9 mouse cellular contexts compared by ENCODE assay signal in the genomic region with DNA sequence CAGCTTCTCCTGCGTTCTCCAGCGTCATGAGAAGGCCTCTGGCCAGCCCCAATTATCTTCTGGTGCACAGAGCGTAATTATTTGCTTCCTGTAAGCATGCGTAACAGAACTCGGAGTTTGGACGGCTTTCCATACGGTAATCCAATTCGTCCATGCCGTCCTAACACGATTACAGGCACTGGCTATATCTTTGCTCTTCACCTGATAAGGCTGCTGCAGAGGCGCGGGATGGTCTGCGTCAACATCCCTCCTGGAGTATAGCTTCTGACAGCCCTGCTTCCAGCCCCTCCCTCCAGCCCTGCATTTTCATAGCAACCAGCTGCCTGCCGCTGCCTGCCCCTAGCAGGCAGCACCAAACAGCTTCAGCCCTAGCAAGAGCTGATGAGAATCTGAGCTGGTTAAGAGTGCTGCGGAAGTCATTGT. TPM values are rescaled to one million over a fixed set of nuclear protein-coding genes. Genes with fewer than 3 reads are reported as not detected.
DNase-seq lines count a peak whose midpoint lies in the region; ATAC-seq and TF ChIP-seq lines count a peak whose summit lies in the region.
"Had no signal": no experiment of that assay in that cellular context is flagged by ENCODE, and none has a peak within 500 bp of the region (broad histone marks: within the 10 kb centered on the region; RNA-seq: fewer than 3 reads in every experiment).

No protein-coding gene starts in this region.

- no peak overlapping the region for H3K27ac ChIP-seq in forebrain, embryonic 16.5 days (ENCODE audit: low read length)
- peak overlapping the region; percentile 69 for H3K27ac ChIP-seq in hindbrain, postnatal 0 days
- H3K27ac ChIP-seq in neural tube, embryonic 12.5 days, result peak overlapping the region; percentile 43; the same call in 1 of the 2 replicates

- peak; percentile 97 for DNase-seq in heart, adult 11 months
- DNase-seq in heart, adult 8-10 months (ENCODE audit: low spot score), result no peak
- DNase-seq in hindbrain, postnatal 0 days (ENCODE audit: low spot score), result no peak
- no peak for DNase-seq in thymus, postnatal 25 days
- no peak for DNase-seq in gastrocnemius, postnatal 14 days
- no peak for DNase-seq in cerebellum, postnatal 25 days
- DNase-seq: lung, postnatal 4 days had no signal

- no peak overlapping the region for H3K9ac ChIP-seq in forebrain, embryonic 16.5 days (replicated peaks; ENCODE audit: low read depth, low read length)
- H3K9ac ChIP-seq in hindbrain, postnatal 0 days (replicated peaks; ENCODE audit: low read length), result peak overlapping the region; percentile 29
- no peak overlapping the region for H3K9ac ChIP-seq in neural tube, embryonic 12.5 days

- 30% methylated on average over 15 of the region's 15 CpGs for WGBS in forebrain, embryonic 16.5 days
- 25% methylated on average over 15 of the region's 15 CpGs for WGBS in hindbrain, postnatal 0 days
- 36% methylated on average over 15 of the region's 15 CpGs for WGBS in neural tube, embryonic 12.5 days

- no peak overlapping the region for H3K4me3 ChIP-seq in forebrain, embryonic 16.5 days (replicated peaks; ENCODE audit: low read length)
- peak overlapping the region; percentile 1 for H3K4me3 ChIP-seq in hindbrain, postnatal 0 days (ENCODE audit: low read length)
- H3K4me3 ChIP-seq in neural tube, embryonic 12.5 days, result no peak overlapping the region

- H3K4me1 ChIP-seq in forebrain, embryonic 16.5 days (replicated peaks; ENCODE audit: control insufficient read depth, insufficient read depth, low read length), result peaks cover 22% of the 10 kb centered on the region
- H3K4me1 ChIP-seq in hindbrain, postnatal 0 days (ENCODE audit: insufficient read depth, low read length), result peaks cover 8% of the 10 kb centered on the region; the same call in 1 of the 2 replicates
- H3K4me1 ChIP-seq in neural tube, embryonic 12.5 days, result peaks cover 84% of the 10 kb centered on the region

- peak overlapping the region; percentile 0; the same call in 1 of the 2 replicates for H3K4me2 ChIP-seq in forebrain, embryonic 16.5 days (ENCODE audit: low read length)
- peak overlapping the region; percentile 51 for H3K4me2 ChIP-seq in hindbrain, postnatal 0 days (ENCODE audit: low read depth, low read length)
- H3K4me2 ChIP-seq in neural tube, embryonic 12.5 days (replicated peaks), result peak overlapping the region; percentile 51

- intact Hi-C loops in gastrocnemius, postnatal 14 days (cut with DNase I; ENCODE audit: low total_unique reads), result no loop called here

- no peaks in the 10 kb centered on the region for H3K9me3 ChIP-seq in forebrain, embryonic 16.5 days (ENCODE audit: control insufficient read depth, low read length)
- no peaks in the 10 kb centered on the region for H3K9me3 ChIP-seq in hindbrain, postnatal 0 days (ENCODE audit: low read length)
- H3K9me3 ChIP-seq in neural tube, embryonic 12.5 days, result no peaks in the 10 kb centered on the region

- H3K27me3 ChIP-seq in forebrain, embryonic 16.5 days (replicated peaks; ENCODE audit: control insufficient read depth, insufficient read depth, low read length), result peaks cover 72% of the 10 kb centered on the region
- H3K27me3 ChIP-seq in hindbrain, postnatal 0 days (ENCODE audit: insufficient read depth, low read length), result no peaks in the 10 kb centered on the region
- H3K27me3 ChIP-seq in neural tube, embryonic 12.5 days (replicated peaks), result peaks cover 12% of the 10 kb centered on the region

- no peaks in the 10 kb centered on the region for H3K36me3 ChIP-seq in forebrain, embryonic 16.5 days (ENCODE audit: control insufficient read depth, insufficient read depth)
- H3K36me3 ChIP-seq in hindbrain, postnatal 0 days (ENCODE audit: insufficient read depth, low read length), result no peaks in the 10 kb centered on the region
- H3K36me3 ChIP-seq in neural tube, embryonic 12.5 days, result peaks cover 8% of the 10 kb centered on the region; the same call in 1 of the 2 replicates

- TF ChIP-seq CTCF in hindbrain, postnatal 0 days (IDR thresholded peaks at IDR 0.05; ENCODE audit: low read depth), result peak; percentile 38

- peak; percentile 65; the same call in 1 of the 2 replicates for ATAC-seq in forebrain, embryonic 16.5 days
- peak; percentile 55 for ATAC-seq in hindbrain, postnatal 0 days
- peak; percentile 26 for ATAC-seq in neural tube, embryonic 12.5 days (ENCODE audit: low FRiP score, low read depth)

RNA-seq across cellular contexts. Expression of a gene that starts 12.9 kb away (rescaled TPM):
- 1 to 10 TPM; 5.0 to 9.3 (median 7.6) TPM for total RNA-seq in heart, adult 8-10 months (2022)
- polyA plus RNA-seq in forebrain, embryonic 16.5 days (2015; fragmentation: Nextera tagmentation; extraction: Ambion mirVana), result 0.72 and 0.73 TPM in 2 replicates
- 123 and 142 TPM in 2 replicates for total RNA-seq in hindbrain, postnatal 0 days (2014; rRNA removed)
- polyA plus RNA-seq in hindbrain, postnatal 0 days (2015; fragmentation: Nextera tagmentation; extraction: Ambion mirVana), result 11.5 and 13.0 TPM in 2 replicates
- polyA plus RNA-seq in neural tube, embryonic 12.5 days (2016; fragmentation: Nextera tagmentation; extraction: Ambion mirVana), result 19.1 and 20.0 TPM in 2 replicates
- total RNA-seq in gastrocnemius, postnatal 14 days (2021), result 10 to 100 TPM in 1 of 2 experiments, 1 to 10 TPM in 1; 9.6 to 12.4 TPM

Comparison
In these comparisons a context has a peak if more than half of its experiments do, and no peak if none do; other contexts are left out.
1. H3K4me2 ChIP-seq: peak in every context shown above with its lines; median percentile 51 in hindbrain, postnatal 0 days; 51 in neural tube, embryonic 12.5 days; 0 in forebrain, embryonic 16.5 days.